Mouse (Mus musculus) intestine, embryonic 14.5 days (tissue): ENCODE results near the gene Krtap10-10. TPM values are rescaled to one million over a fixed set of nuclear protein-coding genes. Genes with fewer than 3 reads are reported as not detected.
A peak's percentile ranks its signal among the peaks of the same experiment; 100 is the strongest.

Experiments used
- ATAC-seq: fragments of 200-750 bp; cut with Nextera tagmentation; replicated peaks from 2 replicates; pipeline ENCODE4 v1.8.0; 2017; ENCODE audit warnings: low read depth, moderate number of reproducible peaks, moderate TSS enrichment, moderate library complexity; ENCODE audit not compliant: low FRiP score, low TSS enrichment
- DNase-seq: peaks from one replicate; pipeline ENCODE4 v3.0.0-alpha.2; 2018; ENCODE audit warnings: low spot score
- H3K27ac ChIP-seq: fragments of 300-500 bp; sonication (generic); 2 replicates; pipeline ENCODE4 v1.5.1; 2014; ENCODE audit warnings: low read depth, mild to moderate bottlenecking, control low read depth
- H3K27me3 ChIP-seq: fragments of 300-500 bp; sonication (generic); replicated peaks from 2 replicates; pipeline ENCODE4 v1.6.1; 2014; ENCODE audit warnings: low read length, control low read depth; ENCODE audit not compliant: control insufficient read depth, insufficient read depth
- H3K36me3 ChIP-seq: fragments of 300-500 bp; sonication (generic); 2 replicates; pipeline ENCODE4 v1.6.1; 2014; ENCODE audit warnings: low read length, control low read depth; ENCODE audit not compliant: control insufficient read depth, insufficient read depth
- H3K4me1 ChIP-seq: fragments of 300-500 bp; sonication (generic); replicated peaks from 2 replicates; pipeline ENCODE4 v1.6.1; 2014; ENCODE audit warnings: low read length, control low read depth, mixed read lengths; ENCODE audit not compliant: control insufficient read depth, insufficient read depth
- H3K4me2 ChIP-seq: fragments of 300-500 bp; sonication (generic); 2 replicates; pipeline ENCODE4 v1.6.1; 2014; ENCODE audit warnings: low read length
- H3K4me3 ChIP-seq: fragments of 300-500 bp; sonication (generic); 2 replicates; pipeline ENCODE4 v1.5.1; 2014; ENCODE audit warnings: low read depth, low read length, control low read depth, mixed read lengths
- H3K9ac ChIP-seq: fragments of 300-500 bp; sonication (generic); 2 replicates; pipeline ENCODE4 v1.6.1; 2014; ENCODE audit warnings: mild to moderate bottlenecking, low read length
- H3K9me3 ChIP-seq: fragments of 300-500 bp; sonication (generic); 2 replicates; pipeline ENCODE4 v1.6.1; 2016; ENCODE audit warnings: low read length, control low read depth; ENCODE audit not compliant: control insufficient read depth
- WGBS: fragments of 180-500 bp; shearing (Covaris S2); extraction: QIAGEN DNeasy Blood & Tissue Kit; methylation state at CpG from one replicate; pipeline ENCODE4 v1.1.7; 2014; 5-methylcytosine and 5-hydroxymethylcytosine counted together
- polyA plus RNA-seq: library from polyadenylated mRNA; unstranded; fragments of >200 nt; fragmentation: Nextera tagmentation; extraction: Ambion mirVana; gene quantifications from 2 replicates; pipeline ENCODE4 v1.2.1, GENCODE M21; 2014

The Krtap10-10 gene
- polyA plus RNA-seq, 1 experiment from 2014 or later: not detected

GRCm38 (mm10) chr10:77811743-77812142 is 24.0 kb upstream of the Krtap10-10 start, which contains the start of gene Gm9507:
TSS of gene Gm9507 (minus strand) at chr10:77811843.
- ATAC-seq: no peak
- 0 out of 2 replicates have a peak, but pooled peaks cover 6% of the 10 kb centered on the region for H3K9me3 ChIP-seq
- no peak within 1 kb of the TSS for H3K27ac ChIP-seq
- no peaks in the 10 kb centered on the region for H3K27me3 ChIP-seq
- 70% methylated on average over 5 of the region's 5 CpGs for WGBS
- no peak within 1 kb of the TSS for H3K4me2 ChIP-seq
- H3K4me1 ChIP-seq: no peaks in the 10 kb centered on the region
- DNase-seq: no peak
- H3K9ac ChIP-seq: no peak within 1 kb of the TSS
- H3K36me3 ChIP-seq: no peaks in the 10 kb centered on the region
- no peak within 1 kb of the TSS for H3K4me3 ChIP-seq

GRCm38 (mm10) chr10:77814382-77814781 is 21.4 kb upstream of the Krtap10-10 start, which contains the start of gene Gm2696:
TSS of gene Gm2696 (plus strand) at chr10:77814682.
- DNase-seq: no peak

GRCm38 (mm10) chr10:77815514-77815913 is 20.2 kb upstream of the Krtap10-10 start:
- WGBS: 30% methylated on average over 5 of the region's 5 CpGs
- Histone ChIP-seq H3K9me3 (no peaks in the 10 kb centered on the region), H3K4me3 (no peak overlapping the region), H3K4me1 (no peaks in the 10 kb centered on the region), H3K4me2 (no peak overlapping the region), H3K27me3 (no peaks in the 10 kb centered on the region), H3K27ac (no peak overlapping the region), H3K9ac (no peak overlapping the region), H3K36me3 (no peaks in the 10 kb centered on the region)
- ATAC-seq (no peak), DNase-seq (peak; percentile 59)

More at GRCm38 (mm10) chr10:77814382-77814781, 21.4 kb upstream of the Krtap10-10 start, which contains the start of gene Gm2696:
- H3K36me3 ChIP-seq: no peaks in the 10 kb centered on the region
- H3K9ac ChIP-seq: no peak within 1 kb of the TSS
- no peak within 1 kb of the TSS for H3K27ac ChIP-seq
- WGBS: 44% methylated on average over 4 of the region's 4 CpGs
- H3K4me3 ChIP-seq: no peak within 1 kb of the TSS
- H3K9me3 ChIP-seq: 0 out of 2 replicates have a peak, but pooled peaks cover 6% of the 10 kb centered on the region
- no peaks in the 10 kb centered on the region for H3K4me1 ChIP-seq
- no peak within 1 kb of the TSS for H3K4me2 ChIP-seq
- ATAC-seq: no peak
- H3K27me3 ChIP-seq: no peaks in the 10 kb centered on the region

GRCm38 (mm10) chr10:77818523-77818922 is 17.2 kb upstream of the Krtap10-10 start:
- no peak overlapping the region for H3K27ac ChIP-seq
- H3K36me3 ChIP-seq: no peaks in the 10 kb centered on the region
- ATAC-seq: no peak
- DNase-seq: no peak
- 96% methylated on average over 4 of the region's 4 CpGs for WGBS
- H3K9me3 ChIP-seq: no peaks in the 10 kb centered on the region
- no peak overlapping the region for H3K4me3 ChIP-seq
- no peak overlapping the region for H3K9ac ChIP-seq
- H3K27me3 ChIP-seq: no peaks in the 10 kb centered on the region
- H3K4me1 ChIP-seq: no peaks in the 10 kb centered on the region
- H3K4me2 ChIP-seq: no peak overlapping the region

- ATAC-seq: no peak
Observed at GRCm38 (mm10) chr10:77819203-77819602, 16.5 kb upstream of the Krtap10-10 start.

GRCm38 (mm10) chr10:77826951-77827350 is 8.8 kb upstream of the Krtap10-10 start, which contains the start of gene Krtap10-4:
TSS of gene Krtap10-4 (minus strand) at chr10:77827095.
- H3K9ac ChIP-seq: no peak within 1 kb of the TSS
- H3K4me2 ChIP-seq: no peak within 1 kb of the TSS
- no peaks in the 10 kb centered on the region for H3K4me1 ChIP-seq
- 0 out of 2 replicates have a peak, but pooled peaks cover 5% of the 10 kb centered on the region for H3K9me3 ChIP-seq
- ATAC-seq (no peak), DNase-seq (no peak)
- H3K27me3 ChIP-seq: no peaks in the 10 kb centered on the region
- 62% methylated on average over 6 of the region's 6 CpGs for WGBS
- H3K4me3 ChIP-seq: no peak within 1 kb of the TSS
- no peaks in the 10 kb centered on the region for H3K36me3 ChIP-seq
- H3K27ac ChIP-seq: no peak within 1 kb of the TSS

More at GRCm38 (mm10) chr10:77819203-77819602, 16.5 kb upstream of the Krtap10-10 start:
- Histone ChIP-seq H3K4me2 (no peak overlapping the region), H3K9me3 (0 out of 2 replicates have a peak, but pooled peaks cover 5% of the 10 kb centered on the region), H3K4me1 (no peaks in the 10 kb centered on the region), H3K36me3 (no peaks in the 10 kb centered on the region), H3K27ac (no peak overlapping the region), H3K27me3 (no peaks in the 10 kb centered on the region), H3K9ac (no peak overlapping the region), H3K4me3 (no peak overlapping the region)
- whole genome bisulfite sequencing: 37% methylated on average over 4 of the region's 4 CpGs
- DNase-seq: no peak

- ATAC-seq (no peak), DNase-seq (no peak)
- Histone ChIP-seq H3K27me3 (no peaks in the 10 kb centered on the region), H3K4me1 (no peaks in the 10 kb centered on the region), H3K4me2 (no peak overlapping the region), H3K4me3 (no peak overlapping the region), H3K36me3 (no peaks in the 10 kb centered on the region), H3K9me3 (0 out of 2 replicates have a peak, but pooled peaks cover 3% of the 10 kb centered on the region), H3K27ac (no peak overlapping the region), H3K9ac (no peak overlapping the region)
- 74% methylated on average over 6 of the region's 6 CpGs for WGBS
Observed at GRCm38 (mm10) chr10:77839006-77839405, 3.3 kb downstream of the Krtap10-10 start.

GRCm38 (mm10) chr10:77846503-77846902 is 10.8 kb downstream of the Krtap10-10 start, which contains the start of gene Gm36176:
TSS of gene Gm36176 (plus strand) at chr10:77846803.
- H3K4me3 ChIP-seq: no peak within 1 kb of the TSS
- H3K27ac ChIP-seq: no peak within 1 kb of the TSS
- H3K27me3 ChIP-seq: no peaks in the 10 kb centered on the region
- H3K4me1 ChIP-seq: no peaks in the 10 kb centered on the region
- H3K36me3 ChIP-seq: no peaks in the 10 kb centered on the region
- H3K9me3 ChIP-seq: 0 out of 2 replicates have a peak, but pooled peaks cover 10% of the 10 kb centered on the region
- no peak within 1 kb of the TSS for H3K4me2 ChIP-seq
- ATAC-seq: no peak
- 60% methylated on average over 3 of the region's 3 CpGs for WGBS
- no peak within 1 kb of the TSS for H3K9ac ChIP-seq
- DNase-seq: no peak

- H3K4me1 ChIP-seq: no peaks in the 10 kb centered on the region
- no peak for ATAC-seq
- H3K4me2 ChIP-seq: no peak overlapping the region
- no peaks in the 10 kb centered on the region for H3K36me3 ChIP-seq
- H3K27ac ChIP-seq: no peak overlapping the region
- H3K9ac ChIP-seq: no peak overlapping the region
- no peak for DNase-seq
- H3K9me3 ChIP-seq: 0 out of 2 replicates have a peak, but pooled peaks cover 10% of the 10 kb centered on the region
- 31% methylated on average over 2 of the region's 2 CpGs for WGBS
- no peaks in the 10 kb centered on the region for H3K27me3 ChIP-seq
- H3K4me3 ChIP-seq: no peak overlapping the region
Observed at GRCm38 (mm10) chr10:77846961-77847360, 11.2 kb downstream of the Krtap10-10 start.
